Mouse (Mus musculus) kidney, embryonic 16.5 days (tissue): ENCODE results near the gene Ddit4. TPM values are rescaled to one million over a fixed set of nuclear protein-coding genes. Genes with fewer than 3 reads are reported as not detected.
A peak's percentile ranks its signal among the peaks of the same experiment; 100 is the strongest.

Experiments
- ATAC-seq: fragments of 200-750 bp; cut with Nextera tagmentation; 2 replicates; pipeline ENCODE4 v1.8.0; 2017; ENCODE audit warnings: moderate TSS enrichment; ENCODE audit not compliant: low FRiP score, low TSS enrichment
- H3K27ac ChIP-seq: fragments of 300-500 bp; sonication (generic); 2 replicates; pipeline ENCODE4 v1.5.1; 2014; ENCODE audit warnings: low read length
- H3K27me3 ChIP-seq: fragments of 300-500 bp; sonication (generic); 2 replicates; pipeline ENCODE4 v1.6.1; 2014; ENCODE audit warnings: low read length, control low read depth, mixed read lengths; ENCODE audit not compliant: insufficient read depth
- H3K36me3 ChIP-seq: fragments of 300-500 bp; sonication (generic); 2 replicates; pipeline ENCODE4 v1.6.1; 2014; ENCODE audit warnings: low read length, control low read depth, mixed read lengths; ENCODE audit not compliant: insufficient read depth
- H3K4me1 ChIP-seq: fragments of 300-500 bp; sonication (generic); 2 replicates; pipeline ENCODE4 v1.6.1; 2014; ENCODE audit warnings: low read length, control low read depth, mixed read lengths; ENCODE audit not compliant: insufficient read depth
- H3K4me2 ChIP-seq: fragments of 300-500 bp; sonication (generic); replicated peaks from 2 replicates; pipeline ENCODE4 v1.6.1; 2014; ENCODE audit warnings: low read depth, low read length
- H3K4me3 ChIP-seq: fragments of 300-500 bp; sonication (generic); 2 replicates; pipeline ENCODE4 v1.5.1; 2014; ENCODE audit warnings: mild to moderate bottlenecking, low read length
- H3K9ac ChIP-seq: fragments of 300-500 bp; sonication (generic); replicated peaks from 2 replicates; pipeline ENCODE4 v1.6.1; 2014; ENCODE audit warnings: low read length
- H3K9me3 ChIP-seq: fragments of 300-500 bp; sonication (generic); 2 replicates; pipeline ENCODE4 v1.6.1; 2016; ENCODE audit warnings: low read length, control low read depth
- WGBS: fragments of 180-500 bp; shearing (Covaris S2); extraction: QIAGEN DNeasy Blood & Tissue Kit; methylation state at CpG from one replicate; pipeline ENCODE4 v1.1.7; 2014; 5-methylcytosine and 5-hydroxymethylcytosine counted together
- polyA plus RNA-seq: library from polyadenylated mRNA; unstranded; fragments of >200 nt; fragmentation: Nextera tagmentation; extraction: Ambion mirVana; gene quantifications from 2 replicates; pipeline ENCODE4 v1.2.1, GENCODE M21; 2015

Gene Ddit4
- polyA plus RNA-seq, 1 experiment from 2014 or later, result 31.9 TPM

- peak overlapping the region; percentile 75 for H3K9ac ChIP-seq
- peak overlapping the region; percentile 81 for H3K27ac ChIP-seq
- 0 out of 2 replicates have a peak, but pooled peaks cover 3% of the 10 kb centered on the region for H3K36me3 ChIP-seq
- no peaks in the 10 kb centered on the region for H3K9me3 ChIP-seq
- peaks cover 44% of the 10 kb centered on the region for H3K4me1 ChIP-seq
- H3K4me3 ChIP-seq, result peak overlapping the region; percentile 74
- WGBS, result 0% methylated on average over 31 of the region's 31 CpGs
- peak; percentile 32; the same call in 1 of the 2 replicates for ATAC-seq
- 0 out of 2 replicates have a peak, but pooled peaks cover 3% of the 10 kb centered on the region for H3K27me3 ChIP-seq
- peak overlapping the region; percentile 66 for H3K4me2 ChIP-seq
Observed at GRCm38 (mm10) chr10:59952152-59952780, 632 bp upstream of the Ddit4 start.

DNA sequence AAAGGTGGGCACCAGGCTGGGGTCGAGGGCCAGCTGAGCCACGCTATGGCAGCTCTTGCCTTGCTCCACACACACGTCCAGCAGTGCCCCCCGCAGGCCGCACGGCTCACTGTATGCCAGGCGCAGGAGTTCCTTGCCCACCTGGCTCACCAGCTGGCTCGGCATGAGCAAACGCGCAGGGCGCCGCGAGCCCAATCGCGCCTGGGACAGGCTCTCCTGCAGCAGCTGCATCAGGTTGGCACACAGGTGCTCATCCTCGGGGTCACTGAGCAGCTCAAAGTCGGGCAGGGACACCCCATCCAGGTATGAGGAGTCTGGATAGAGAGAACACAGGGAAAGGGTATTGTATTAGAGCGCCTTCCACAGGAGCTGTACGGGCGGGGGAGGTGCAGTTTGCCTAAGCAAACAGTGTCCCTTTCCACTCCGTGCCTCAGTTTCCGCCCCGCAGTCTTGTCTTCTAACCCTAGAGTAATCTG, 880 bp downstream of the Ddit4 start:
- peak overlapping the region; percentile 74 for H3K4me3 ChIP-seq
- under 1% methylated on average over 23 of the region's 23 CpGs for WGBS
- H3K4me2 ChIP-seq, result peak overlapping the region; percentile 66
- H3K36me3 ChIP-seq, result 0 out of 2 replicates have a peak, but pooled peaks cover 3% of the 10 kb centered on the region
- H3K4me1 ChIP-seq, result peaks cover 42% of the 10 kb centered on the region
- peak overlapping the region; percentile 95 for H3K9ac ChIP-seq
- peak overlapping the region; percentile 89 for H3K27ac ChIP-seq
- no peaks in the 10 kb centered on the region for H3K9me3 ChIP-seq
- H3K27me3 ChIP-seq, result no peaks in the 10 kb centered on the region
- ATAC-seq, result peak; percentile 39; the same call in 1 of the 2 replicates

DNA sequence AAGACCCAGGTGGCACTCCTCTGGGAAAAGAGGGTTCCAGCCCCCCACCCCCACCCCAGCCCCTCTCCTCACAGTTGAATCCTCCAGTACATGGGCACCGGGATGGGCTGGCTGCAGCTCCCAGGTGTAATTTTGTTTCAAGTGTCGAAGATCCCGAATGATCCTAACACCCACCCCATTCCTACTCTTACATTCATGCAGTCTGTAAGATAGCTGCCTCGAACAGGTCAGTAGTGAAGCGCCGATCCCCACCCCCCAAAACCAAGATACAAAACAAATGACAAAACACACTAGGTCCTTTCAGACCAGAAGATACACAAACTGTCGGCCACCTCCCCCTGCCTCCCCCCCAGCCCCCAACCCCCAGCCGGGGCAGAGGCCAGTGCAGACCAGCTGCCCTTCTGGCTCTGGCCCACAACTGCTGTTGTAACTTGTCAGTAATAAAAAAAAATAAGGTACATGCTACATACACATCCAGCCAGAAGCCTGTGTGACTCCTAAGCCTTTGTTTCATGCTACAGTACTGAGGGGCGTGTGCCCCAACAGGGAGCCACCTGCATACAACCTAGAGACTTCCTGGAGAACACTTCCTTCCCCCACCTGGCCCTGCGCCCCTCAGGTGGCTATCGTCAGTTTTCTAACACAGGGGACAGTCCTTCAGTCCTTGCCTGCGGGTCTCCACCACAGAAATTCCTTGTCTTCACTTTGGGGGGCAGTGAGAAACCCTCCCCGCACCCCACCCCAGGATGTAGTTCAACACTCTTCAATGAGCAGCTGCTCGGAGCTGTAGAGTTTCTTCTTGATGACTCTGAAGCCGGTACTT, 1.6 kb downstream of the Ddit4 start:
- peaks cover 42% of the 10 kb centered on the region for H3K4me1 ChIP-seq
- no peak for ATAC-seq
- no peaks in the 10 kb centered on the region for H3K27me3 ChIP-seq
- 0 out of 2 replicates have a peak, but pooled peaks cover 3% of the 10 kb centered on the region for H3K36me3 ChIP-seq
- WGBS, result 34% methylated on average over 15 of the region's 15 CpGs
- peak overlapping the region; percentile 66 for H3K4me2 ChIP-seq
- H3K9me3 ChIP-seq, result no peaks in the 10 kb centered on the region
- H3K4me3 ChIP-seq, result peak overlapping the region; percentile 74
- H3K27ac ChIP-seq, result peak overlapping the region; percentile 89
- H3K9ac ChIP-seq, result peak overlapping the region; percentile 95

GRCm38 (mm10) chr10:59949255-59949648, 2.4 kb downstream of the Ddit4 start:
- WGBS, result 63% methylated on average over 1 of the region's 1 CpGs
- no peak for ATAC-seq
- Histone ChIP-seq H3K27me3 (no peaks in the 10 kb centered on the region), H3K4me2 (peak overlapping the region; percentile 66), H3K36me3 (0 out of 2 replicates have a peak, but pooled peaks cover 3% of the 10 kb centered on the region), H3K9me3 (no peaks in the 10 kb centered on the region), H3K27ac (peak overlapping the region; percentile 35; the same call in 1 of the 2 replicates), H3K4me1 (peaks cover 42% of the 10 kb centered on the region), H3K9ac (peak overlapping the region; percentile 24), H3K4me3 (peak overlapping the region; percentile 74; the same call in 1 of the 2 replicates)

GRCm38 (mm10) chr10:59948363-59949254, 3.0 kb downstream of the Ddit4 start:
- H3K36me3 ChIP-seq, result 0 out of 2 replicates have a peak, but pooled peaks cover 3% of the 10 kb centered on the region
- H3K4me2 ChIP-seq, result peak overlapping the region; percentile 66; the same call in 1 of the 2 replicates
- H3K4me1 ChIP-seq, result peaks cover 43% of the 10 kb centered on the region
- no peak overlapping the region for H3K9ac ChIP-seq
- 39% methylated on average over 6 of the region's 6 CpGs for WGBS
- H3K27me3 ChIP-seq, result no peaks in the 10 kb centered on the region
- H3K27ac ChIP-seq, result peak overlapping the region; percentile 38; the same call in 1 of the 2 replicates
- no peak overlapping the region for H3K4me3 ChIP-seq
- H3K9me3 ChIP-seq, result no peaks in the 10 kb centered on the region
- ATAC-seq, result no peak

- Histone ChIP-seq H3K4me3 (no peak overlapping the region), H3K4me1 (peaks cover 43% of the 10 kb centered on the region), H3K27ac (no peak overlapping the region), H3K36me3 (0 out of 2 replicates have a peak, but pooled peaks cover 3% of the 10 kb centered on the region), H3K27me3 (no peaks in the 10 kb centered on the region), H3K9ac (no peak overlapping the region), H3K9me3 (no peaks in the 10 kb centered on the region), H3K4me2 (no peak overlapping the region)
- WGBS, result 62% methylated on average over 7 of the region's 7 CpGs
- ATAC-seq, result no peak
Observed at GRCm38 (mm10) chr10:59947296-59948073, 4.1 kb downstream of the Ddit4 start.

GRCm38 (mm10) chr10:59946362-59946761, 5.3 kb downstream of the Ddit4 start:
- 0 out of 2 replicates have a peak, but pooled peaks cover 3% of the 10 kb centered on the region for H3K36me3 ChIP-seq
- H3K4me3 ChIP-seq, result no peak overlapping the region
- ATAC-seq, result no peak
- H3K9ac ChIP-seq, result no peak overlapping the region
- no peaks in the 10 kb centered on the region for H3K9me3 ChIP-seq
- peaks cover 49% of the 10 kb centered on the region for H3K4me1 ChIP-seq
- no peaks in the 10 kb centered on the region for H3K27me3 ChIP-seq
- H3K27ac ChIP-seq, result no peak overlapping the region
- 89% methylated on average over 5 of the region's 5 CpGs for WGBS
- H3K4me2 ChIP-seq, result no peak overlapping the region

DNA sequence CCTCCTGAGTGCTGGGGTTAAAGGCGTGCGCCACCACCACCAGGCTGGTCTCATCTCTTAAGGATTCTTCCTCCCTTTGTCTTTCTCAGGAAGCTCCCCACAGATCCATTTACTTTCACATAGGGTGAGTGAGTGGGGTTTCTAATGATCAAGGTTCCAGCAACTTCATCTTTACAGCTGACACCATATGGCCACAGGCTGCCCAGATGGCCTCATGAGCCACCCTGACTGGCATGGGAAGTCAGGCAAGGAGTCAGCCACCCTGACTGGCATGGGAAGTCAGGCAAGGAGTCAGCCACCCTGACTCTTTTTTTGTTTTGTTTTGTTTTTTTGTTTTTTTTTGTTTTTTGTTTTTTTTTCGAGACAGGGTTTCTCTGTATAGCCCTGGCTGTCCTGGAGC, 6.2 kb downstream of the Ddit4 start:
- no peak overlapping the region for H3K9ac ChIP-seq
- WGBS, result 90% methylated on average over 3 of the region's 3 CpGs
- no peak for ATAC-seq
- H3K27ac ChIP-seq, result no peak overlapping the region
- H3K36me3 ChIP-seq, result 0 out of 2 replicates have a peak, but pooled peaks cover 3% of the 10 kb centered on the region
- H3K4me1 ChIP-seq, result peaks cover 46% of the 10 kb centered on the region
- no peaks in the 10 kb centered on the region for H3K27me3 ChIP-seq
- no peak overlapping the region for H3K4me2 ChIP-seq
- no peak overlapping the region for H3K4me3 ChIP-seq
- H3K9me3 ChIP-seq, result no peaks in the 10 kb centered on the region
